Mouse (Mus musculus): ENCODE measurements around the gene Trim14. TPM values are rescaled to one million over a fixed set of nuclear protein-coding genes. Genes with fewer than 3 reads are reported as not detected.

The Trim14 gene
- polyA plus RNA-seq, 1 experiment from 2014 or later = 14.8 TPM

DNA sequence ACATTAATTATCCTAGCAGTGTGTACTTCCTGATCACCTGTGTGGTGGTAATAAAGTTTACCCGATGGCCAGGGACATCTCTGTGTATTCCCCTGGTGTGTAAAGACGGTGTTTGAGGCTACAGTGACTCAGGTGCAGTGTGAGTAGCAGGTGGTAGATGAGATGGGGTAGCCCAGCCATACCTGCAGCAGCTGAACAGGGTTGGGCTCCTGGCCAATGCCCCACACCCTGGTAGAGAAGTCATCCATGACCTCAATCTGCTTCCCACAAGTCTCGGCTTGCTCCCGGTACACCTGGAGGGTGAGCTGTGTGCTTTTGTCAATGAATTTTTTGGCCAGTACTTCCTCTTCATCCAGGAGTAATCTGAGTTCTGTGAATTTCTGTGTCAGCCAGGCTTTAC lies 12.6 kb downstream of the Trim14 start:
- Histone ChIP-seq H3K4me3 (ENCODE audit: low read length) (no peak overlapping the region), H3K27me3 (replicated peaks; ENCODE audit: control insufficient read depth, insufficient read depth, low read length) (no peaks in the 10 kb centered on the region), H3K27ac (ENCODE audit: low read length) (no peak overlapping the region; the same call in 1 of the 2 replicates), H3K4me1 (ENCODE audit: control insufficient read depth, insufficient read depth, low read length) (0 out of 2 replicates have a peak, but pooled peaks cover 5% of the 10 kb centered on the region), H3K36me3 (ENCODE audit: control insufficient read depth, insufficient read depth, low read length) (peaks cover 8% of the 10 kb centered on the region; the same call in 1 of the 2 replicates), H3K9ac (ENCODE audit: low read depth, low read length) (no peak overlapping the region), H3K9me3 (ENCODE audit: control insufficient read depth, low read length) (no peaks in the 10 kb centered on the region; the same call in 1 of the 2 replicates), H3K4me2 (ENCODE audit: low read depth, low read length) (no peak overlapping the region)
- 81% methylated on average over 4 of the region's 4 CpGs for WGBS
- ATAC-seq = peak; percentile 39

DNA sequence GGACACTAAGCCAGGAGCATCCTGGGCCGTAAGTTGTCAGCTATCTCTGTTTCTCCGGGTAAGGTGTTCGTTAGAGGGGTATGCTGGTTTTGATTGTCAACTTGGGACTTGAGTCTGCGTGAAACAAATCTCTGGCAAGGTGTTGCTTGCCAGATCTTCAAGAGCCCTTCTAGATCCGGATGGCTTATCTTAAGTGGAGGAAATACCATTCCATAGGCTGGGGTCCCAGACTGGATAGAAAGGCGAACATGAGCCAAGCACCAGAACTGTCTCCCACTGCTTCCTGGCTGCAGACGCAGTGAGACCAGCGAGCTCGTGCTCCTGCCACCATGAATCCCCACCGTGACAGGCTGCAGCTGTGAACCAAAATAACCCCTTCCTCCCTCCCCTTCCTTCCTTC lies 14.5 kb downstream of the Trim14 start:
- Histone ChIP-seq H3K36me3 (ENCODE audit: control insufficient read depth, insufficient read depth, low read length) (peaks cover 8% of the 10 kb centered on the region; the same call in 1 of the 2 replicates), H3K9ac (ENCODE audit: low read depth, low read length) (no peak overlapping the region), H3K27me3 (replicated peaks; ENCODE audit: control insufficient read depth, insufficient read depth, low read length) (no peaks in the 10 kb centered on the region), H3K27ac (ENCODE audit: low read length) (no peak overlapping the region), H3K4me2 (ENCODE audit: low read depth, low read length) (no peak overlapping the region), H3K9me3 (ENCODE audit: control insufficient read depth, low read length) (no peaks in the 10 kb centered on the region; the same call in 1 of the 2 replicates), H3K4me3 (ENCODE audit: low read length) (no peak overlapping the region), H3K4me1 (ENCODE audit: control insufficient read depth, insufficient read depth, low read length) (no peaks in the 10 kb centered on the region)
- no peak for ATAC-seq
- WGBS = 72% methylated on average over 10 of the region's 10 CpGs

DNA sequence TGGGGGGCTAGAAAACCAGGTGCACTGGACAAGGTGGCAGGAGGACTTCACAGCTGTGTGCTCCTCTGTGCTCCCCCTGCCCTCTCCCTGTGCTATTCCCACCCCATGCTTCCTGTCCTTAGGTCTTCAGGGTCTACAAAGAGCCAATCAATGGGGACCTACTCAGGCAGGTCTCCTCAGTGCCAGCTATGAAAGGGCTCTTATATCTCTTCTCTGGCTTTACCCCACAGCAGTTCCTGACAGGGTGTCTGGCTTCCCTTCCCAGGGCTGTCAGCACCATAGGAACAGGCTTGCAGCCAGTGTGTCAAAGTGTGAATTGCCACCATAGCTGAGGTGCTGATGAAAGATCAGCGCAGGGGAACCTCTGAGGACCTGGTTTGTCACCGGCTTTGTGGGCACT lies 15.4 kb downstream of the Trim14 start:
- H3K27ac ChIP-seq (ENCODE audit: low read length) = no peak overlapping the region
- H3K36me3 ChIP-seq (ENCODE audit: control insufficient read depth, insufficient read depth, low read length) = peaks cover 8% of the 10 kb centered on the region; the same call in 1 of the 2 replicates
- no peak overlapping the region for H3K9ac ChIP-seq (ENCODE audit: low read depth, low read length)
- H3K27me3 ChIP-seq (replicated peaks; ENCODE audit: control insufficient read depth, insufficient read depth, low read length) = no peaks in the 10 kb centered on the region
- no peaks in the 10 kb centered on the region; the same call in 1 of the 2 replicates for H3K9me3 ChIP-seq (ENCODE audit: control insufficient read depth, low read length)
- no peaks in the 10 kb centered on the region for H3K4me1 ChIP-seq (ENCODE audit: control insufficient read depth, insufficient read depth, low read length)
- ATAC-seq = no peak
- H3K4me3 ChIP-seq (ENCODE audit: low read length) = no peak overlapping the region
- WGBS = 73% methylated on average over 2 of the region's 2 CpGs
- no peak overlapping the region for H3K4me2 ChIP-seq (ENCODE audit: low read depth, low read length)

DNA sequence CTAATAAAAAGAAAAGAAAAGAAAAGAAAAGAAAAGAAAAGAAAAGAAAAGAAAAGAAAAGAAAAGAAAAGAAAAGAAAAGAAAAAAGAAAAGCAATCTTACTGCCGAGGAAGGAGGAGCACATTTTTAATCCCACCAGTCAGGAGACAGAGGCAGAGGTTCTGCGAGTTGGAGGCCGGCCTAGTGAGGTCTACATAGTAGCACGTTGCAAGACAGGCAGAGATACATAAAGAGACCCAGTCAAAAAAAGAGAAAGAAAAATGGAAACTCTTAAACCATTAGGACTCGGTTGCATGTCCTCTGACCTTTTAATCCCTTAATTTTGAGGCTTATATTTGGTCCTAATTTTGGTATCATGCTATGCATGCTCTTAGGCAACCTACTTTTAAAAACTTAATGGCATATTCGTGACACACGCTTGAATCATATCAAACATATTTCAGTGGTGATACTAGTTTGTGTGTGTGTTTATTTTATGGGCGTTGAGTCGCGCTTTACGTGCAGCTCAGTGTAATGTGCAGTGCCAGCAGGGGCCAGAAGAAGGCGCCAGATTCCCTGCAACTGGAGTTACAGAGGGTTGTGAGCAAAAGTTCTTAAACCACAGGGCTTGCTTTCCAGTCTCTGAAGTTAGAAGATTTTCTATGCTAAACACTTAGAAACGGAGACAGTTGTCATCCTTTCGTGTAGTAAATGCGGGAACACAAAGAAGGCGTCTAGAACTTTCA lies 28.0 kb downstream of the Trim14 start:
- Histone ChIP-seq H3K4me2 (ENCODE audit: low read depth, low read length) (peak overlapping the region; percentile 51), H3K9me3 (ENCODE audit: control insufficient read depth, low read length) (no peaks in the 10 kb centered on the region), H3K27me3 (replicated peaks; ENCODE audit: control insufficient read depth, insufficient read depth, low read length) (0 out of 2 replicates have a peak, but pooled peaks cover 3% of the 10 kb centered on the region), H3K27ac (ENCODE audit: low read length) (peak overlapping the region; percentile 77), H3K4me1 (ENCODE audit: control insufficient read depth, insufficient read depth, low read length) (peaks cover 11% of the 10 kb centered on the region), H3K9ac (ENCODE audit: low read depth, low read length) (no peak overlapping the region), H3K36me3 (ENCODE audit: control insufficient read depth, insufficient read depth, low read length) (0 out of 2 replicates have a peak, but pooled peaks cover 3% of the 10 kb centered on the region), H3K4me3 (ENCODE audit: low read length) (peak overlapping the region; percentile 29)
- peak; percentile 65 for ATAC-seq
- WGBS = 10% methylated on average over 16 of the region's 16 CpGs

DNA sequence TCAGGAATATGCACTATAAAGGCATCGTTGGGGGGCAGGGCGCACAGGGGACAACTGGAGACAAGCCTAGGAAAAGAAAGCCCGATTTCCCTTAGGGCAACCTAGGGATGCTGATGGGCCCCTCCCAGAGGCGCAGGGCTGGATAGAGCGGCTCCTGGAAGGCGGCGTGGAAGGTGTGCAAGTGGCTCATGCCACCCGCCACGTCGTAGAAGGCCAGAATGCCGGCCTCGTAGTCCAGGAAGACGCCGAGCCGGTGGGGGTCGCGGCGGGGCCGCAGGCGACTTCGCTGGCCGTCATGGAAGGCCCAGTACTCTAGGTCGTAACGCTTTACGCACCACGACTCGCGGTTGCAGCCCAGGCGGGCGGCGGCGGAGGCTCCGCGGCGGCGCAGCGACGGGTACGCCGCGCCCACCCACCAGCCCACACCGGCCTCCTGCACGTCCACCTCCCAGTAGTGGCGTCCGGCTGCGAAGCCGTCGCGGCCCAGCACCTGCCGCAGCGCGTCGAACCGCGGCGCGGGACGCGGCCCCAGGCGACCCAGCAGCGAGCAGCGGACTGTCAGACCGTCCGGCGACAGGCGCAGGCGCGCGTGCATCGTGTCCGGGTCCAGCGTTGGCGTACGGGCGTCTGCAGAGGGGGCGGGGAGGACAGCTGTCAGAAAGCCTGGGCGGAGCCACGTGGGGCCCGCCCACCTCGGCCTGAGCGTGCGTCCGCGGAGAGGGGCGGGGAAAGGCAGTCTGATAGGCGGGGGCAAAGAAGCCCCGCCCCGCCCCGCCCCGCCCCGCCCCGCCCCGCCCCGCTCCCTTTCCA lies 28.9 kb downstream of the Trim14 start:
- Histone ChIP-seq H3K27me3 (replicated peaks; ENCODE audit: control insufficient read depth, insufficient read depth, low read length) (0 out of 2 replicates have a peak, but pooled peaks cover 3% of the 10 kb centered on the region), H3K36me3 (ENCODE audit: control insufficient read depth, insufficient read depth, low read length) (0 out of 2 replicates have a peak, but pooled peaks cover 11% of the 10 kb centered on the region), H3K4me1 (ENCODE audit: control insufficient read depth, insufficient read depth, low read length) (peaks cover 11% of the 10 kb centered on the region), H3K4me3 (ENCODE audit: low read length) (peak overlapping the region; percentile 71), H3K27ac (ENCODE audit: low read length) (peak overlapping the region; percentile 51), H3K9ac (ENCODE audit: low read depth, low read length) (peak overlapping the region; percentile 76), H3K4me2 (ENCODE audit: low read depth, low read length) (peak overlapping the region; percentile 98), H3K9me3 (ENCODE audit: control insufficient read depth, low read length) (no peaks in the 10 kb centered on the region)
- ATAC-seq = peak; percentile 96
- under 1% methylated on average over 89 of the region's 94 CpGs for WGBS

DNA sequence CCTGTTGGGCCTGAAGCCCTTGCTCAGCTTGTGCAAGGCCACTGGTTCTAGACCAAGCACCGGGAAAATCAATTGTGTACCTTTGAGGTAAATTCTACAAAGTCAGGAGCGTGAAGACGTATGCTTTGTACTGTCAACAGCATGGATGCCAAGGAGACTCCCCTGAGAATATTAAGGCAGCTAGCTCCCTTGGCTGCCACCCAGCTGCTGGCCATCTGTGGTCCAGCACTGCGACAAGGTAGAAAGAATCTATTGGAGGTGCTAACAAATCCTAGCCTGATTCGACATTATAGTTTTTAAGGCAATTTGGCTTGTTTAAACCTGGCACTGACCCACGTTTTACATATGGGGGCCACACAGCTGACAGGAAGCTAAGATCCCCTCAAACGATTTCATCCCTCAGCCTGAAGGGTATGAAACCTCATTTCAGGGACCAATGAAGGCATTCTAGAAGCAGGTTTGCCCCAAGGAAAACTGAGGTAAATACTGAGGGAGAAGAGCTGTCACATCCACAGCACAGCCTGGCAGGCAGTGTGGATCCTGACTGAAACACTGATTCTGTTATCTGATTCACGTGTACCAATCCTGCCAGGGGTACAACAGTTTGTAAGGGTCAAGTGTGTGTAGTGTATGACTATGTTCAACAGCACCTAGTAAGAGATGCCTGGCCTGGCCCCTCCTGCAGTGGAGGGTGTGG lies 30.4 kb downstream of the Trim14 start:
- no peak for ATAC-seq
- Histone ChIP-seq H3K9ac (ENCODE audit: low read depth, low read length) (no peak overlapping the region), H3K4me3 (ENCODE audit: low read length) (no peak overlapping the region), H3K27me3 (replicated peaks; ENCODE audit: control insufficient read depth, insufficient read depth, low read length) (0 out of 2 replicates have a peak, but pooled peaks cover 3% of the 10 kb centered on the region), H3K36me3 (ENCODE audit: control insufficient read depth, insufficient read depth, low read length) (0 out of 2 replicates have a peak, but pooled peaks cover 14% of the 10 kb centered on the region), H3K27ac (ENCODE audit: low read length) (no peak overlapping the region), H3K4me2 (ENCODE audit: low read depth, low read length) (no peak overlapping the region), H3K9me3 (ENCODE audit: control insufficient read depth, low read length) (no peaks in the 10 kb centered on the region), H3K4me1 (ENCODE audit: control insufficient read depth, insufficient read depth, low read length) (peaks cover 11% of the 10 kb centered on the region)
- WGBS = 70% methylated on average over 8 of the region's 8 CpGs

DNA sequence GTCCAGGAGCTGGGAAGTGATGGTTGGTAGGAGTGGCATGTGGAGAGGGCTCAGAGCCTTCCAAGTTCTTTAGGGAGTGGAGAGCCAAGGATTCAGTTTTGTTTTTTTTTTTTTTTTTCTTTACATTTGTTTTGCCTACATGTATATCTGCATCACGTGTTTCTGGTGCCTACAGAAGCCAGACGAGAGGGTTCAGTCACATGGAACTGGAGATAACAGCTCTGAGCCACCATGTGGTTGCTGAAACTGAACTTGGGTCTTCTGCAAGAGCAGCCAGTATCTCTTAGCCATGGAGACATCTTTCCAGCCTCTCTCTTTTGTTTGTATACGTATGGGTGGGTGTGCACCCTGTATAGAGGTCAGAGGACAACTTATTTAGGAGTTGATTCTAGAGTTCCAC lies 32.1 kb downstream of the Trim14 start:
- WGBS = 69% methylated on average over 3 of the region's 3 CpGs
- Histone ChIP-seq H3K27me3 (replicated peaks; ENCODE audit: control insufficient read depth, insufficient read depth, low read length) (0 out of 2 replicates have a peak, but pooled peaks cover 3% of the 10 kb centered on the region), H3K4me2 (ENCODE audit: low read depth, low read length) (no peak overlapping the region), H3K36me3 (ENCODE audit: control insufficient read depth, insufficient read depth, low read length) (0 out of 2 replicates have a peak, but pooled peaks cover 14% of the 10 kb centered on the region), H3K27ac (ENCODE audit: low read length) (no peak overlapping the region), H3K4me1 (ENCODE audit: control insufficient read depth, insufficient read depth, low read length) (peaks cover 11% of the 10 kb centered on the region), H3K4me3 (ENCODE audit: low read length) (no peak overlapping the region), H3K9me3 (ENCODE audit: control insufficient read depth, low read length) (no peaks in the 10 kb centered on the region), H3K9ac (ENCODE audit: low read depth, low read length) (no peak overlapping the region)
- ATAC-seq = no peak

DNA sequence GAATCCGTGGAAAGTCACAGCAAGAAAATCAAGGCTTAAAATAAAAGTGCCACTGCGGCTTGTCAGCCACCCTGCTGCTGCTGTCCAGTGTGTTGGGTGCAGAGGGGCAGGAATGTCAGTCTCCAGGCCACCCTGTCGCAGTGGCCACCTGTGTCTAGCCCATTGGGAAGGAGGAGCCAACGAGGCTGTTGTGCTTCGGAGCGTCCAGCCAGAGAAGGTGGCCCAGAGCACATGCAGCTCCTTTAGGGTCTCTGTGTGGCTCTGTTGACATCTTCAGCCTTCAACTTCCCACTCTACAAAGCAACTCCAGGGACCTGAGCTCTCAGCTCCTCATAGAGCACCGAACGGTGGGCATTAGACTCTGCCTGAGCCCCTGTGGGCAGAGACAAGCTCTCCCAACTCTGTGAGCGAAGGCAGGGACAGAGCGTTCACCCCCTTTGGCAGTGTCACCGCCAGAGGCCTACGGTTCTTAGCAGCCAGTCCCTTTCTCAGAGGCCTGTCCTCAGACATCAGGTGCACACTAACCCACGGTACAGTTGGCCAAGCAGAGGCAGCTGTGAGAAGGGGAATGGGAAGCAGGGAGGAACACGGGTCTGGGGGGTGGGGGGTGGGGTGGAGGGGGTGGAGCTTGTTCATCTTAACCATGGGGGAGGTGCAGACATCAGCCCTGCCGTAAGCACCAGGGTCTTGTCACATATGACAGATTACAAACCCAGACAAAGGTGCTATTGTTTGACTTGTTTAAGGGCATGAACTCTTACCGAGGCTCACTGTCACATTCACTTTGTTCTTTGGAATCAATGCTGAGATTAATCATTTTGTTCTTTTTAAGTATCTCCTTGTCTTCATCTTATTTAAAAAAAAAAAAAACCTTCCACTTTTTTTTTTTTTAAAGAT lies 33.1 kb downstream of the Trim14 start:
- peaks cover 16% of the 10 kb centered on the region for H3K4me1 ChIP-seq (ENCODE audit: control insufficient read depth, insufficient read depth, low read length)
- ATAC-seq = no peak
- no peak overlapping the region for H3K9ac ChIP-seq (ENCODE audit: low read depth, low read length)
- H3K4me2 ChIP-seq (ENCODE audit: low read depth, low read length) = no peak overlapping the region
- H3K27ac ChIP-seq (ENCODE audit: low read length) = no peak overlapping the region
- no peak overlapping the region for H3K4me3 ChIP-seq (ENCODE audit: low read length)
- 0 out of 2 replicates have a peak, but pooled peaks cover 3% of the 10 kb centered on the region for H3K27me3 ChIP-seq (replicated peaks; ENCODE audit: control insufficient read depth, insufficient read depth, low read length)
- 74% methylated on average over 16 of the region's 16 CpGs for WGBS
- 0 out of 2 replicates have a peak, but pooled peaks cover 14% of the 10 kb centered on the region for H3K36me3 ChIP-seq (ENCODE audit: control insufficient read depth, insufficient read depth, low read length)
- H3K9me3 ChIP-seq (ENCODE audit: control insufficient read depth, low read length) = no peaks in the 10 kb centered on the region
